Mouse (Mus musculus) liver, embryonic 14.5 days (tissue): ENCODE measurements around the gene Gtf3c1. TPM values are rescaled to one million over a fixed set of nuclear protein-coding genes. Genes with fewer than 3 reads are reported as not detected.

Experiments used
- ATAC-seq: fragments of 200-750 bp; cut with Nextera tagmentation; 2 replicates; pipeline ENCODE4 v1.8.0; 2017; ENCODE audit warnings: moderate number of reproducible peaks, mild to moderate bottlenecking, moderate library complexity; ENCODE audit not compliant: insufficient read depth
- DNase-seq, 3 experiments: peaks; one replicate each; pipeline ENCODE4 v3.0.0-alpha.2; 2012 to 2013; ENCODE audit warnings: low read depth in 3 of 3, low spot score in 3 of 3
- H3K27ac ChIP-seq: fragments of 300-500 bp; sonication (generic); 2 replicates; pipeline ENCODE4 v1.5.1; 2014; ENCODE audit warnings: moderate library complexity, mild to moderate bottlenecking, control low read depth, inconsistent platforms
- H3K27me3 ChIP-seq: fragments of 300-500 bp; sonication (generic); 2 replicates; pipeline ENCODE4 v1.6.1; 2014; ENCODE audit warnings: mild to moderate bottlenecking, low read length, moderate library complexity; ENCODE audit not compliant: control insufficient read depth, insufficient read depth
- H3K36me3 ChIP-seq: fragments of 300-500 bp; sonication (generic); replicated peaks from 2 replicates; pipeline ENCODE4 v1.6.1; 2014; ENCODE audit warnings: low read depth; ENCODE audit not compliant: control insufficient read depth, insufficient read depth
- H3K4me1 ChIP-seq, 2 experiments: fragments of 200-500 bp in 1 of 2; fragments of 300-500 bp in 1 of 2; sonication (generic) in 1 of 2; replicated peaks; 2 replicates each; pipeline ENCODE4 v1.6.1; 2012 to 2014; ENCODE audit warnings: antibody characterized with exemption in 1 of 2, inconsistent platforms in 1 of 2, low read length in 1 of 2; ENCODE audit not compliant: control insufficient read depth in 2 of 2, insufficient read depth in 2 of 2
- H3K4me2 ChIP-seq: fragments of 300-500 bp; sonication (generic); 2 replicates; pipeline ENCODE4 v1.6.1; 2014; ENCODE audit warnings: low read depth, mild to moderate bottlenecking, control low read depth, moderate library complexity
- H3K4me3 ChIP-seq, 2 experiments: fragments of 200-500 bp in 1 of 2; fragments of 300-500 bp in 1 of 2; sonication (generic) in 1 of 2; 2 replicates each; pipeline ENCODE4 v1.5.1; 2012 to 2014; ENCODE audit warnings: low read depth in 2 of 2, low read length in 2 of 2, mild to moderate bottlenecking in 2 of 2, control low read depth in 1 of 2, inconsistent platforms in 1 of 2, moderate library complexity in 1 of 2; ENCODE audit not compliant: insufficient read depth in 1 of 2
- H3K9ac ChIP-seq: fragments of 300-500 bp; sonication (generic); replicated peaks from 2 replicates; pipeline ENCODE4 v1.6.1; 2014; ENCODE audit warnings: mild to moderate bottlenecking, control low read depth, moderate library complexity
- H3K9me3 ChIP-seq: fragments of 300-500 bp; sonication (generic); 2 replicates; pipeline ENCODE4 v1.6.1; 2016; ENCODE audit warnings: low read length, mixed read lengths; ENCODE audit not compliant: control insufficient read depth
- CTCF ChIP-seq: IDR thresholded peaks from 2 replicates; pipeline ENCODE4 v1.5.1; 2016; ENCODE audit warnings: antibody characterized with exemption, low read depth, control low read depth
- EP300 ChIP-seq: IDR thresholded peaks from 2 replicates; pipeline ENCODE4 v1.6.1; 2016; ENCODE audit warnings: antibody characterized with exemption, low read depth
- WGBS: fragments of 180-500 bp; shearing (Covaris S2); extraction: QIAGEN DNeasy Blood & Tissue Kit; methylation state at CpG from one replicate; pipeline ENCODE4 v1.1.7; 2014; ENCODE audit not compliant: insufficient replicate concordance; 5-methylcytosine and 5-hydroxymethylcytosine counted together
- polyA plus RNA-seq, 2 experiments: library from polyadenylated mRNA; depleted of rRNA in 1 of 2; stranded (reverse) in 1 of 2; unstranded in 1 of 2; fragments of >200 nt; fragmentation: Nextera tagmentation in 1 of 2; extraction: Ambion mirVana in 1 of 2; gene quantifications; 2 replicates each; pipeline versions ENCODE4 v1.2.1 to v1.2.3; 2012 to 2014

The Gtf3c1 gene
- polyA plus RNA-seq, 2 experiments = 6.3 to 7.3 TPM

GRCm38 (mm10) chr7:125593831-125594230 is 113.7 kb downstream of the Gtf3c1 start:
- 0 out of 4 replicates have a peak, but pooled peaks cover 0 to 4% of the 10 kb centered on the region in 2 experiments for H3K4me1 ChIP-seq
- no peak overlapping the region for H3K27ac ChIP-seq
- DNase-seq (no peak), ATAC-seq (no peak)
- H3K4me3 ChIP-seq = no peak overlapping the region
- H3K9ac ChIP-seq = no peak overlapping the region
- no peaks in the 10 kb centered on the region for H3K36me3 ChIP-seq
- no peak for TF ChIP-seq CTCF
- no peak for TF ChIP-seq EP300
- no peak overlapping the region for H3K4me2 ChIP-seq
- no peaks in the 10 kb centered on the region for H3K27me3 ChIP-seq
- H3K9me3 ChIP-seq = no peaks in the 10 kb centered on the region
- WGBS = 35% methylated on average over 4 of the region's 4 CpGs

Other genes starting within 250 kb of the Gtf3c1 start
- 27.5 and 42.3 TPM in 2 replicates for gene Nsmce1, start 216.2 kb downstream of the Gtf3c1 start, polyA plus RNA-seq (2012; rRNA removed)
- gene Nsmce1, start 216.2 kb downstream of the Gtf3c1 start, polyA plus RNA-seq (2014; fragmentation: Nextera tagmentation; extraction: Ambion mirVana) = 90.1 and 92.5 TPM in 2 replicates
- 1.9 and 2.8 TPM in 2 replicates for gene Il4ra, start 155.7 kb downstream of the Gtf3c1 start, polyA plus RNA-seq (2012; rRNA removed)
- 1.9 and 2.4 TPM in 2 replicates for gene Il4ra, start 155.7 kb downstream of the Gtf3c1 start, polyA plus RNA-seq (2014; fragmentation: Nextera tagmentation; extraction: Ambion mirVana)
- 1.0 and 1.2 TPM in 2 replicates for gene Il21r, start 104.4 kb downstream of the Gtf3c1 start, polyA plus RNA-seq (2012; rRNA removed)
- 0.38 and 0.48 TPM in 2 replicates for gene Il21r, start 104.4 kb downstream of the Gtf3c1 start, polyA plus RNA-seq (2014; fragmentation: Nextera tagmentation; extraction: Ambion mirVana)
- 2.2 and 2.3 TPM in 2 replicates for gene D430042O09Rik, start 108 bp upstream of the Gtf3c1 start, polyA plus RNA-seq (2012; rRNA removed)
- 1.5 and 2.2 TPM in 2 replicates for gene D430042O09Rik, start 108 bp upstream of the Gtf3c1 start, polyA plus RNA-seq (2014; fragmentation: Nextera tagmentation; extraction: Ambion mirVana)